Mouse (Mus musculus): ENCODE data around the gene Col20a1.

Gene Col20a1

GRCm38 (mm10) chr2:180960187-180960586 lies 26.1 kb upstream of the Col20a1 start:
- H3K27me3 ChIP-seq (ENCODE audit: insufficient read depth, low read length), result peaks cover 16% of the 10 kb centered on the region
- H3K4me3 ChIP-seq (replicated peaks; ENCODE audit: low read length), result no peak overlapping the region
- no peaks in the 10 kb centered on the region for H3K9me3 ChIP-seq (ENCODE audit: low read length)
- no peaks in the 10 kb centered on the region for H3K36me3 ChIP-seq (ENCODE audit: insufficient read depth, low read length)
- H3K4me1 ChIP-seq (replicated peaks; ENCODE audit: low read depth, low read length), result peaks cover 14% of the 10 kb centered on the region
- TF ChIP-seq POU5F1 (IDR thresholded peaks at IDR 0.05; ENCODE audit: borderline replicate concordance, low read length), result no peak
- no peak for TF ChIP-seq NANOG (IDR thresholded peaks at IDR 0.05; ENCODE audit: borderline replicate concordance, low read length)
- TF ChIP-seq CTCF (conservative IDR thresholded peaks at IDR 0.05; ENCODE audit: low read length), result no peak

GRCm38 (mm10) chr2:180962616-180963308 lies 23.6 kb upstream of the Col20a1 start:
- Histone ChIP-seq H3K4me3 (replicated peaks; ENCODE audit: low read length) (no peak overlapping the region), H3K9me3 (ENCODE audit: low read length) (no peaks in the 10 kb centered on the region), H3K27me3 (ENCODE audit: insufficient read depth, low read length) (no peaks in the 10 kb centered on the region), H3K36me3 (ENCODE audit: insufficient read depth, low read length) (no peaks in the 10 kb centered on the region), H3K4me1 (replicated peaks; ENCODE audit: low read depth, low read length) (peaks cover 18% of the 10 kb centered on the region)
- TF ChIP-seq NANOG (IDR thresholded peaks at IDR 0.05; ENCODE audit: borderline replicate concordance, low read length), result no peak
- no peak for TF ChIP-seq CTCF (conservative IDR thresholded peaks at IDR 0.05; ENCODE audit: low read length)
- TF ChIP-seq POU5F1 (IDR thresholded peaks at IDR 0.05; ENCODE audit: borderline replicate concordance, low read length), result no peak

- no peak for TF ChIP-seq NANOG (IDR thresholded peaks at IDR 0.05; ENCODE audit: borderline replicate concordance, low read length)
- no peak for TF ChIP-seq POU5F1 (IDR thresholded peaks at IDR 0.05; ENCODE audit: borderline replicate concordance, low read length)
- TF ChIP-seq CTCF (conservative IDR thresholded peaks at IDR 0.05; ENCODE audit: low read length), result peak; percentile 94
- Histone ChIP-seq H3K36me3 (ENCODE audit: insufficient read depth, low read length) (peaks cover 3% of the 10 kb centered on the region), H3K9me3 (ENCODE audit: low read length) (no peaks in the 10 kb centered on the region), H3K4me1 (replicated peaks; ENCODE audit: low read depth, low read length) (peaks cover 27% of the 10 kb centered on the region), H3K27me3 (ENCODE audit: insufficient read depth, low read length) (no peaks in the 10 kb centered on the region), H3K4me3 (replicated peaks; ENCODE audit: low read length) (no peak overlapping the region)
Measured at GRCm38 (mm10) chr2:180963956-180964355, 22.4 kb upstream of the Col20a1 start.

- H3K9me3 ChIP-seq (ENCODE audit: low read length), result no peaks in the 10 kb centered on the region
- H3K4me1 ChIP-seq (replicated peaks; ENCODE audit: low read depth, low read length), result peaks cover 31% of the 10 kb centered on the region
- no peaks in the 10 kb centered on the region for H3K27me3 ChIP-seq (ENCODE audit: insufficient read depth, low read length)
- peak overlapping the region; percentile 95 for H3K4me3 ChIP-seq (replicated peaks; ENCODE audit: low read length)
- TF ChIP-seq CTCF (conservative IDR thresholded peaks at IDR 0.05; ENCODE audit: low read length), result no peak
- no peak for TF ChIP-seq NANOG (IDR thresholded peaks at IDR 0.05; ENCODE audit: borderline replicate concordance, low read length)
- H3K36me3 ChIP-seq (ENCODE audit: insufficient read depth, low read length), result peaks cover 27% of the 10 kb centered on the region
Measured at GRCm38 (mm10) chr2:180966092-180966882, 20.0 kb upstream of the Col20a1 start.

- Histone ChIP-seq H3K4me3 (replicated peaks; ENCODE audit: low read length) (peak within 1 kb of the TSS; percentile 95), H3K36me3 (ENCODE audit: insufficient read depth, low read length) (peaks cover 36% of the 10 kb centered on the region), H3K4me1 (replicated peaks; ENCODE audit: low read depth, low read length) (peaks cover 31% of the 10 kb centered on the region), H3K9me3 (ENCODE audit: low read length) (no peaks in the 10 kb centered on the region), H3K27me3 (ENCODE audit: insufficient read depth, low read length) (no peaks in the 10 kb centered on the region)
- TF ChIP-seq POU5F1 (IDR thresholded peaks at IDR 0.05; ENCODE audit: borderline replicate concordance, low read length) (no peak), CTCF (conservative IDR thresholded peaks at IDR 0.05; ENCODE audit: low read length) (no peak), NANOG (IDR thresholded peaks at IDR 0.05; ENCODE audit: borderline replicate concordance, low read length) (no peak)
Measured at GRCm38 (mm10) chr2:180967010-180967763, 19.1 kb upstream of the Col20a1 start, which contains the start of gene Arfgap1. Arfgap1 (plus strand) TSS chr2:180967225.

- H3K9me3 ChIP-seq (ENCODE audit: low read length), result no peaks in the 10 kb centered on the region
- peaks cover 79% of the 10 kb centered on the region for H3K36me3 ChIP-seq (ENCODE audit: insufficient read depth, low read length)
- H3K4me3 ChIP-seq (replicated peaks; ENCODE audit: low read length), result no peak overlapping the region
- TF ChIP-seq CTCF (conservative IDR thresholded peaks at IDR 0.05; ENCODE audit: low read length), result no peak
- TF ChIP-seq NANOG (IDR thresholded peaks at IDR 0.05; ENCODE audit: borderline replicate concordance, low read length), result no peak
- peaks cover 11% of the 10 kb centered on the region for H3K4me1 ChIP-seq (replicated peaks; ENCODE audit: low read depth, low read length)
- H3K27me3 ChIP-seq (ENCODE audit: insufficient read depth, low read length), result no peaks in the 10 kb centered on the region
Measured at GRCm38 (mm10) chr2:180981133-180981532, 5.2 kb upstream of the Col20a1 start.

- peaks cover 30% of the 10 kb centered on the region for H3K4me1 ChIP-seq (replicated peaks; ENCODE audit: low read depth, low read length)
- H3K27me3 ChIP-seq (ENCODE audit: insufficient read depth, low read length), result no peaks in the 10 kb centered on the region
- no peaks in the 10 kb centered on the region for H3K9me3 ChIP-seq (ENCODE audit: low read length)
- no peak overlapping the region for H3K4me3 ChIP-seq (replicated peaks; ENCODE audit: low read length)
- TF ChIP-seq POU5F1 (IDR thresholded peaks at IDR 0.05; ENCODE audit: borderline replicate concordance, low read length), result no peak
- no peak for TF ChIP-seq CTCF (conservative IDR thresholded peaks at IDR 0.05; ENCODE audit: low read length)
- no peak for TF ChIP-seq NANOG (IDR thresholded peaks at IDR 0.05; ENCODE audit: borderline replicate concordance, low read length)
- peaks cover 34% of the 10 kb centered on the region for H3K36me3 ChIP-seq (ENCODE audit: insufficient read depth, low read length)
Measured at GRCm38 (mm10) chr2:180985635-180986034, 700 bp upstream of the Col20a1 start.

- no peaks in the 10 kb centered on the region for H3K27me3 ChIP-seq (ENCODE audit: insufficient read depth, low read length)
- TF ChIP-seq NANOG (IDR thresholded peaks at IDR 0.05; ENCODE audit: borderline replicate concordance, low read length), result no peak
- TF ChIP-seq POU5F1 (IDR thresholded peaks at IDR 0.05; ENCODE audit: borderline replicate concordance, low read length), result no peak
- H3K9me3 ChIP-seq (ENCODE audit: low read length), result no peaks in the 10 kb centered on the region
- peaks cover 32% of the 10 kb centered on the region for H3K4me1 ChIP-seq (replicated peaks; ENCODE audit: low read depth, low read length)
- H3K4me3 ChIP-seq (replicated peaks; ENCODE audit: low read length), result no peak overlapping the region
- peaks cover 20% of the 10 kb centered on the region for H3K36me3 ChIP-seq (ENCODE audit: insufficient read depth, low read length)
Measured at GRCm38 (mm10) chr2:180987001-180987400, 666 bp downstream of the Col20a1 start.

All from E14TG2a.4 (cell line).